ENCODE assay signal across 9 mouse cellular contexts in the genomic region with DNA sequence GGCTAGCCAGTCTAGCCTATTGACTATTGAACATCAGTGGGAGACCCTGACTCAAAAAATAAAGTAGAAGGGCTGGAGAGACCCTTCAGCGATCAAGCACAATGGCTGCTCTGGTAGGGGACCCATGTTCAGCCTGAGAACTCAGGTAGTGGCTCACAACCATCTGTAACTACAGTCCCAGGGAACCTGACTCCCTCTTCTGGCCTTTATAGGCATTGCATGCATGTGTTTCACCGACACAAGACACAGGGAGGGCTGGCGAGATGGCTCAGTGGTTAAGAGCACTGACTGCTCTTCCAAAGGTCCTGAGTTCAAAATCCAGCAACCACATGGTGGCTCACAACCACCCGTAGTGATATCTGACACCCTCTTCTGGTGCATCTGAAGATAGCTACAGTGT. TPM values are rescaled to one million over a fixed set of nuclear protein-coding genes. Genes with fewer than 3 reads are reported as not detected.
A peak's percentile ranks its signal among the peaks of the same experiment; 100 is the strongest.
DNase-seq lines count a peak whose midpoint lies in the region; ATAC-seq and TF ChIP-seq lines count a peak whose summit lies in the region.
"Had no signal": no experiment of that assay in that cellular context is flagged by ENCODE, and none has a peak within 500 bp of the region (broad histone marks: within the 10 kb centered on the region; RNA-seq: fewer than 3 reads in every experiment).

No protein-coding gene starts in this region.

- no peak for TF ChIP-seq POLR2A in cortical plate, adult 2 months (IDR thresholded peaks at IDR 0.05; ENCODE audit: extremely low read depth, insufficient read depth, low read length)

- no peaks in the 10 kb centered on the region for H3K9me3 ChIP-seq in heart, embryonic 11.5 days (replicated peaks; ENCODE audit: control insufficient read depth, low read length)
- no peaks in the 10 kb centered on the region for H3K9me3 ChIP-seq in lung, postnatal 0 days (ENCODE audit: low read length)
- H3K9me3 ChIP-seq: limb, embryonic 13.5 days had no signal

- H3K9ac ChIP-seq in heart, embryonic 11.5 days (ENCODE audit: low read depth, low read length) = no peak overlapping the region
- no peak overlapping the region for H3K9ac ChIP-seq in lung, postnatal 0 days (replicated peaks; ENCODE audit: low read depth)
- H3K9ac ChIP-seq: limb, embryonic 13.5 days had no signal

- H3K4me2 ChIP-seq in heart, embryonic 11.5 days = no peak overlapping the region
- H3K4me2 ChIP-seq in lung, postnatal 0 days (replicated peaks; ENCODE audit: low read depth, low read length) = no peak overlapping the region
- H3K4me2 ChIP-seq: limb, embryonic 13.5 days had no signal

- 28% methylated on average over 4 of the region's 4 CpGs for WGBS in heart, embryonic 11.5 days (ENCODE audit: insufficient replicate concordance)
- 20% methylated on average over 4 of the region's 4 CpGs for WGBS in lung, postnatal 0 days

- peak; percentile 41 for TF ChIP-seq CTCF in cortical plate, adult 2 months (IDR thresholded peaks at IDR 0.05; ENCODE audit: extremely low read depth, insufficient read depth, low read length)
- TF ChIP-seq CTCF in lung, postnatal 0 days (IDR thresholded peaks at IDR 0.05) = peak; percentile 66

- no peak for ATAC-seq in heart, embryonic 11.5 days (replicated peaks; ENCODE audit: insufficient number of reproducible peaks, low FRiP score, low TSS enrichment)
- no peak for ATAC-seq in lung, postnatal 0 days

- TF ChIP-seq EP300 in lung, postnatal 0 days (IDR thresholded peaks at IDR 0.05) = no peak

- no peak overlapping the region for H3K4me3 ChIP-seq in heart, embryonic 11.5 days (ENCODE audit: low read depth, low read length)
- no peak overlapping the region for H3K4me3 ChIP-seq in cortical plate, adult 2 months (ENCODE audit: insufficient read depth, low read length)
- H3K4me3 ChIP-seq in lung, postnatal 0 days (ENCODE audit: low read depth, low read length) = no peak overlapping the region
- H3K4me3 ChIP-seq: limb, embryonic 13.5 days had no signal

- H3K4me1 ChIP-seq in heart, embryonic 11.5 days (ENCODE audit: control insufficient read depth, insufficient read depth, low read length) = no peaks in the 10 kb centered on the region
- no peaks in the 10 kb centered on the region for H3K4me1 ChIP-seq in cortical plate, adult 2 months (ENCODE audit: control insufficient read depth, insufficient read depth, low read length)
- no peaks in the 10 kb centered on the region for H3K4me1 ChIP-seq in lung, postnatal 0 days (ENCODE audit: insufficient read depth, low read depth, low read length)
- H3K4me1 ChIP-seq: limb, embryonic 13.5 days had no signal

- DNase-seq in heart, postnatal 10 days = peak; percentile 19 to 51
- DNase-seq in urinary bladder, postnatal 14 days (ENCODE audit: low spot score) = peak; percentile 20
- no peak for DNase-seq in urinary bladder, adult 18-20 months (ENCODE audit: low spot score in 2 of 2)
- DNase-seq in lung, postnatal 0 days (ENCODE audit: low spot score) = peak; percentile 25
- DNase-seq in thymus, postnatal 10 days (ENCODE audit: low spot score in 2 of 2) = peak; percentile 42 to 70
- no peak for DNase-seq in urinary bladder, postnatal 10 days (ENCODE audit: low spot score)

- intact Hi-C loops in heart, postnatal 10 days (cut with DNase I) = no loop called here

- peaks cover 5% of the 10 kb centered on the region; the same call in 1 of the 2 replicates for H3K27me3 ChIP-seq in heart, embryonic 11.5 days (ENCODE audit: control insufficient read depth, insufficient read depth, low read length)
- no peaks in the 10 kb centered on the region for H3K27me3 ChIP-seq in lung, postnatal 0 days (replicated peaks; ENCODE audit: insufficient read depth, low read length)

- H3K27ac ChIP-seq in heart, embryonic 11.5 days (ENCODE audit: low read depth, low read length) = no peak overlapping the region
- no peak overlapping the region for H3K27ac ChIP-seq in cortical plate, adult 2 months (ENCODE audit: insufficient read depth, low read length)
- no peak overlapping the region for H3K27ac ChIP-seq in lung, postnatal 0 days (ENCODE audit: low read length)
- H3K27ac ChIP-seq: limb, embryonic 13.5 days had no signal

- no peaks in the 10 kb centered on the region for H3K36me3 ChIP-seq in heart, embryonic 11.5 days (ENCODE audit: control insufficient read depth, insufficient read depth, low read length)
- H3K36me3 ChIP-seq in lung, postnatal 0 days (ENCODE audit: insufficient read depth, low read length) = no peaks in the 10 kb centered on the region
- H3K36me3 ChIP-seq: limb, embryonic 13.5 days had no signal

RNA-seq across cellular contexts. Expression of a gene that starts 7.5 kb away (rescaled TPM):
- under 1 TPM; 0.07 to 0.10 TPM for total RNA-seq in heart, postnatal 10 days (2021)
- polyA plus RNA-seq in heart, embryonic 11.5 days (2014; fragmentation: Nextera tagmentation; extraction: Ambion mirVana) = 0.07 and 0.13 TPM in 2 replicates
- 0.73 and 0.87 TPM in 2 replicates for polyA plus RNA-seq in cortical plate, adult 2 months (2012; rRNA removed)
- polyA plus RNA-seq in lung, postnatal 0 days (2015; fragmentation: Nextera tagmentation; extraction: Ambion mirVana) = 0.21 and 0.31 TPM in 2 replicates

RNA-seq across cellular contexts. Expression of a gene that starts 30.4 kb away (rescaled TPM):
- 1 to 10 TPM in 1 of 2 experiments, under 1 TPM in 1; 0.99 to 1.5 TPM for total RNA-seq in heart, postnatal 10 days (2021)
- 0.45 and 0.53 TPM in 2 replicates for polyA plus RNA-seq in heart, embryonic 11.5 days (2014; fragmentation: Nextera tagmentation; extraction: Ambion mirVana)
- 89.7 and 91.8 TPM in 2 replicates for polyA plus RNA-seq in cortical plate, adult 2 months (2012; rRNA removed)
- polyA plus RNA-seq in lung, postnatal 0 days (2015; fragmentation: Nextera tagmentation; extraction: Ambion mirVana) = 0.48 and 0.70 TPM in 2 replicates

RNA-seq across cellular contexts. Expression of a gene that starts 35.3 kb away (rescaled TPM):
- total RNA-seq in heart, postnatal 10 days (2021) = under 1 TPM in 1 of 2 experiments, not detected in 1; 0.12 TPM
- polyA plus RNA-seq in heart, embryonic 11.5 days (2014; fragmentation: Nextera tagmentation; extraction: Ambion mirVana) = 0.09 and 0.11 TPM in 2 replicates
- polyA plus RNA-seq in cortical plate, adult 2 months (2012; rRNA removed) = 0.04 and 0.13 TPM in 2 replicates
- 0.20 and 0.31 TPM in 2 replicates for polyA plus RNA-seq in lung, postnatal 0 days (2015; fragmentation: Nextera tagmentation; extraction: Ambion mirVana)

RNA-seq across cellular contexts. Expression of a gene that starts 53.2 kb away (rescaled TPM):
- total RNA-seq in heart, postnatal 10 days (2021) = not detected
- not detected in 2 replicates for polyA plus RNA-seq in heart, embryonic 11.5 days (2014; fragmentation: Nextera tagmentation; extraction: Ambion mirVana)
- not detected in 2 replicates for polyA plus RNA-seq in cortical plate, adult 2 months (2012; rRNA removed)
- 0.30 and 0.60 TPM in 2 replicates for polyA plus RNA-seq in lung, postnatal 0 days (2015; fragmentation: Nextera tagmentation; extraction: Ambion mirVana)
- polyA plus RNA-seq: limb, embryonic 13.5 days had no signal

Comparison
In these comparisons a context has a peak if more than half of its experiments do, and no peak if none do; other contexts are left out.
1. DNase-seq: peak in heart, postnatal 10 days (2 of 2), urinary bladder, postnatal 14 days (single experiment), lung, postnatal 0 days (single experiment) and thymus, postnatal 10 days (2 of 2); none in urinary bladder, adult 18-20 months (0 of 2) and urinary bladder, postnatal 10 days (single experiment).
2. RNA of a gene that starts 30.4 kb away (polyA plus RNA-seq): 89.7 to 91.8 TPM in cortical plate, adult 2 months; 0.45 to 0.53 TPM in heart, embryonic 11.5 days and 0.48 to 0.70 TPM in lung, postnatal 0 days; every median in the first group is over 10 times any median in the second.